8 mouse cellular contexts compared by ENCODE assay signal in the genomic region with DNA sequence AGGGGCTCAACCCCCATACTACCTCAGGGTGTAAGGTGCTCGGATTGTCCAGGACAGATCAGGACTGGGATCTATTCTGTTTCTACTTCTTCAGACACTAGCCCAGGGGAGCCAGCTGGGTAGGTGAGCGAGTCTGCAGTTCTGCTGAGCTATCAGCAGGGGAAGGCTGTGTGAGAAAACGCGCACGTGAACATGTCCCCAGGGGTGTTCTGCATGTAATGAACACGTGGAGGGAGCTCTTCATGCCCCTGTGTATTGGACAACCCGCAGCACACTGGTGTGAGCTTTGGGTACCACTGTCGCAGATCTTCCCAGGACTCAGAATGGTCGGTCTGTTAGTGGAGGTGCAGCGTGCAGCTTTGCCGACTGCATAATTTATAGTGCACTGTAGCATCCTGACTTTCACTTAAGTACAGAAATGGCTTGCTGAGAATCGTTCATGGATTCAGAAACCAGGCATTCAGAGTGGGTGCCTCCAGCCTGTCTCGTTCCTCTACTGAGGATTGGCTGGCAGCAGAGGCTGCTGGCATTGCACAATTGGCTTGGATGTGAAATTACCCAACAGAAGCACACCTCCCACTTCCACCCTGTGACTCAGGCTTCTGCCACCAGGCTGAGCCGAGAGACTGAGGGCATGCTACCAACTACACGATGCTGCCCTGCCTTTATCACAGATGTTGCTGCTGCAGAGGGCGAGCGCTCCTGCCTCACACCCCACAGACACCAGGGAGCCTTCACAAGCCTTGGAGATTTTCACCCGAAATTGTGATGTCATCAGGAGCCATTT. TPM values are rescaled to one million over a fixed set of nuclear protein-coding genes. Genes with fewer than 3 reads are reported as not detected.
DNase-seq lines count a peak whose midpoint lies in the region; ATAC-seq lines count a peak whose summit lies in the region.

No protein-coding gene starts in this region.

- H3K9ac ChIP-seq in hindbrain, embryonic 14.5 days, result no peak overlapping the region
- H3K9ac ChIP-seq in hindbrain, embryonic 13.5 days, result no peak overlapping the region

- no peaks in the 10 kb centered on the region for H3K9me3 ChIP-seq in hindbrain, embryonic 14.5 days (ENCODE audit: control insufficient read depth, low read length)
- H3K9me3 ChIP-seq in hindbrain, embryonic 13.5 days, result no peaks in the 10 kb centered on the region; the same call in none of the 2 replicates

- no peak overlapping the region for H3K4me2 ChIP-seq in hindbrain, embryonic 14.5 days (replicated peaks)
- H3K4me2 ChIP-seq in hindbrain, embryonic 13.5 days, result no peak overlapping the region

- no peak for DNase-seq in hindbrain, embryonic 14.5 days (ENCODE audit: low spot score)
- peak; percentile 92 for DNase-seq in cerebellum, adult 9-11 months
- DNase-seq in layer of hippocampus, adult 9-10 months (ENCODE audit: low spot score), result peak; percentile 77
- no peak for DNase-seq in urinary bladder, adult 18-20 months (ENCODE audit: low spot score in 2 of 2)
- DNase-seq in heart, adult 11 months, result no peak
- DNase-seq in yolk sac, embryonic 10.5 days (ENCODE audit: low spot score), result no peak

- 81% methylated on average over 18 of the region's 18 CpGs for WGBS in hindbrain, embryonic 14.5 days
- WGBS in hindbrain, embryonic 13.5 days, result 80% methylated on average over 18 of the region's 18 CpGs

- H3K4me1 ChIP-seq in hindbrain, embryonic 14.5 days (replicated peaks; ENCODE audit: control insufficient read depth, insufficient read depth, low read length), result no peaks in the 10 kb centered on the region
- H3K4me1 ChIP-seq in hindbrain, embryonic 13.5 days (replicated peaks), result no peaks in the 10 kb centered on the region

- H3K27me3 ChIP-seq in hindbrain, embryonic 14.5 days (ENCODE audit: control insufficient read depth, insufficient read depth, low read length), result no peaks in the 10 kb centered on the region
- H3K27me3 ChIP-seq in hindbrain, embryonic 13.5 days, result no peaks in the 10 kb centered on the region

- ATAC-seq in hindbrain, embryonic 14.5 days (ENCODE audit: low FRiP score), result peak; percentile 28; the same call in 1 of the 2 replicates
- no peak for ATAC-seq in hindbrain, embryonic 13.5 days (ENCODE audit: low FRiP score)
- peak; percentile 98 for ATAC-seq in megakaryocyte progenitor cell, adult 5-6 weeks (replicated peaks; ENCODE audit: poor library complexity)

- H3K36me3 ChIP-seq in hindbrain, embryonic 14.5 days (replicated peaks; ENCODE audit: control insufficient read depth, insufficient read depth), result peaks cover 74% of the 10 kb centered on the region
- H3K36me3 ChIP-seq in hindbrain, embryonic 13.5 days, result peaks cover 94% of the 10 kb centered on the region

- H3K27ac ChIP-seq in hindbrain, embryonic 14.5 days, result no peak overlapping the region
- no peak overlapping the region for H3K27ac ChIP-seq in hindbrain, embryonic 13.5 days

- no peak overlapping the region for H3K4me3 ChIP-seq in hindbrain, embryonic 14.5 days (replicated peaks; ENCODE audit: low read length)
- H3K4me3 ChIP-seq in hindbrain, embryonic 13.5 days, result no peak overlapping the region

RNA-seq across cellular contexts. Expression of a gene that starts 42.0 kb away (rescaled TPM):
- polyA plus RNA-seq in hindbrain, embryonic 14.5 days (2014; fragmentation: Nextera tagmentation; extraction: Ambion mirVana), result 0.10 TPM in 1 of 2 replicates, not detected in the other
- 0.13 TPM in 1 of 2 replicates, not detected in the other for polyA plus RNA-seq in hindbrain, embryonic 13.5 days (2015; fragmentation: Nextera tagmentation; extraction: Ambion mirVana)
- total RNA-seq in megakaryocyte progenitor cell, adult 5-6 weeks (2015), result 0.15 and 0.72 TPM in 2 replicates
- 0.44 and 0.79 TPM in 2 replicates for total RNA-seq in megakaryocyte progenitor cell, adult 5-6 weeks (2017)

RNA-seq across cellular contexts. Expression of a gene that starts 53.2 kb away (rescaled TPM):
- polyA plus RNA-seq in hindbrain, embryonic 14.5 days (2014; fragmentation: Nextera tagmentation; extraction: Ambion mirVana), result 0.08 and 0.26 TPM in 2 replicates
- 0.61 and 0.69 TPM in 2 replicates for polyA plus RNA-seq in hindbrain, embryonic 13.5 days (2015; fragmentation: Nextera tagmentation; extraction: Ambion mirVana)
- 8.3 and 17.8 TPM in 2 replicates for total RNA-seq in megakaryocyte progenitor cell, adult 5-6 weeks (2015)
- total RNA-seq in megakaryocyte progenitor cell, adult 5-6 weeks (2017), result 21.9 and 28.2 TPM in 2 replicates

Comparison
In these comparisons a context has a peak if more than half of its experiments do, and no peak if none do; other contexts are left out.
1. DNase-seq: peak in cerebellum, adult 9-11 months (single experiment) and layer of hippocampus, adult 9-10 months (single experiment); none in hindbrain, embryonic 14.5 days (single experiment), urinary bladder, adult 18-20 months (0 of 2), heart, adult 11 months (single experiment) and yolk sac, embryonic 10.5 days (single experiment).